Mouse (Mus musculus): ENCODE data around the gene Vti1a.

DNA sequence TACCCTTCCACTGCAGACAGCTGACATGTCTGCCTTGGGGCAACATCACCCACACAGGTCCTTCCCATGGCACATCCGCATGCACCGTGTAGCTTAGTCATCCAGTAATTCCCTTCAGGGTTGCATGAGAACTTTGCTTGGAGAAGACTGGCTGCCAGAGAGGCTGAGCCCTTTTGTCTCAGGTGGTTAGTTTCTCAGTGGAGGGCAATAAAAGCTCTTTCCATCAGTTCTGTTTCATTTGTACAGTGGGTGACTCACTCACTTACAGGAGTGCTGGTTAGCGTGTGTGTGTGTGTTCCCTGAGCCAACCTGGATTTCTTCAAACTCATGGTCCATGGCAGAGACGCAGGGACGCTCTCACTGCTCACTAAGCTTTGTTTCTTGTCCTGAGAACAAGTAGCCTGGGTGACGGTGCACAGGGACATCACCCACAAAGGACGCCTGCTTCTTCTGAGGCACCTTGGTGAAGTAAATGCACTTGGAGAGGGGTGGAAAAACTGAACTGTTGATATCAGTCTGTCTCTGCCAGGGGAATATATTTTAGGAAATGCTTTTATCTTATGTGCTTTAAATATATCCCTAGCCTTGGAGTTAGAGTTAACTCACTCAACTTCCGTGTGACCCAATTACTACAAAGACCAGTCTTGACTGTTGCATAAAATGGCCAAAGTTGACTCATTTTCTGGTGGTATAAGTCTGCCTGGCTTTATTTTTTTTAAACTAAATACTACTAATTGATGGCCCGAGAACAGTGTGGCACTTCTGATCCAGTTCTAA lies 254.6 kb downstream of the Vti1a start:
- no peak for TF ChIP-seq CTCF (IDR thresholded peaks at IDR 0.05; ENCODE audit: insufficient read depth, low read depth, low read length)
- TF ChIP-seq POLR2A (IDR thresholded peaks at IDR 0.05; ENCODE audit: insufficient read depth, low read depth, low read length): no peak

Measured in olfactory bulb, adult 2 months (tissue).